Mouse (Mus musculus) naive thymus-derived CD4-positive, alpha-beta T cell, adult 2 months (primary cell): ENCODE results near the gene Ghrl.
"Not testable (repeated sequence)": the region's sequence is repeated elsewhere in the genome, so short reads cannot be mapped to it uniquely, and the experiment has no call there.

Experiments
- DNase-seq: peaks from one replicate; pipeline ENCODE4 v3.0.0-alpha.2; 2011; ENCODE audit warnings: low read depth

The Ghrl gene

DNA sequence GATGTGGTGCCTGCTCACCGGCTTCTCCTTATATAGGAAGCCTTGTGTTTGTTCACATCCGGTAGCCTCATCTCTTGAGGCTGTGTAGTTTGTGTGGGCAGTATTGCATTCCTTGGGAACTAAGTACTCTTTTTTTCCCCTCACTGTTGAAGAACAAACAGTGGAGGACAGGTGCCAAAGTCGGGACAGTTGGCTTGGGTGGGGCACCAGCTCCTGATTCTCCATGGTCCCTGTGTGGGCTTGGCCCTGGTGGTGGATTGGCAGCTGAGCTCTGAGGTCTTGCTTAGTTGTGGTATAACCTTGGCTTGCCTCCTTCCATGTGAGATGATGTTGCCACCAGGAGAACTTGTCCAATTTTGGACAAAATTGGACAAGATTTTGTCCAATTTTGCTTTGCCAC, at the start of gene Ghrl:
Gene Ghrl (minus strand): TSS at position 3 of the 400 bp plus-strand sequence.
- DNase-seq = no peak

DNA sequence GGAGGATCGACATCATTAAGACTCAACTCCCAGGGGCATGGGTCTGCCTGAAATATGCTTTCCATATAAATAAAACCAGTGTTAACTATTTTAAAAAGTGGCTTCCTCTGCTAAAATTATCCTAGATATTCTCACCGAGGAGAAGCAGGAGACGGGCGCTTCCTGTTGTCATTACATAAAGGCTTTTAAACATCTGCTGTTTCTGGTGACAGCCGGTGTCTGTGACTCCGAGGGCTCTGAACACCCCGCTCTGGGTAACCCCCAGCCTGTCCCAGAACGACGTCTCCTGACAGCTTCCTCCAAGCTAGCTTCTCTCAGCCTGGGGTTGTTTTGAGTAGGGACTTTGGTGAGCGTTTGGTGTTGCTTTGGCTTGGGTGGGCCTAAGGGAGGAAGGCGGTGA, 49.1 kb upstream of the Ghrl start:
- DNase-seq = no peak

DNA sequence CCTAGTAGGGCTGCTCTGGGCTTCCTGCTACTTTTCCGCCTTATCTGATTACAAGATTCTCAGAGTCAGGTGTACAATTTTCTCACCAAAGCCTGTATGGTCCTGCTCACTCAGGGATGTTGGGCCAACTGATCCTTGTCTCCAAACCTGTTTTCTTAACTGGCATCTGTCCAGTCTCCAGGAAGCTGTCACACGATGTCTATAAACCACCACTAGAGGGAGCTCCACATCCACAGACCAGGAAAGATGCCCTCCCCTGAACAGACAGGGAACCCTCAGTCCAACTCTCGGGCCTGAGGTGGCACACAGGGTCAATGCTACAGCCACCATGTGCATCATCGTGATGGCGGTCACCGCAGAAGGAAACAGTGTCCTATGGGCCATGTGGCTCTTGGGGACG, 42.0 kb upstream of the Ghrl start:
- DNase-seq = peak; percentile 75

DNA sequence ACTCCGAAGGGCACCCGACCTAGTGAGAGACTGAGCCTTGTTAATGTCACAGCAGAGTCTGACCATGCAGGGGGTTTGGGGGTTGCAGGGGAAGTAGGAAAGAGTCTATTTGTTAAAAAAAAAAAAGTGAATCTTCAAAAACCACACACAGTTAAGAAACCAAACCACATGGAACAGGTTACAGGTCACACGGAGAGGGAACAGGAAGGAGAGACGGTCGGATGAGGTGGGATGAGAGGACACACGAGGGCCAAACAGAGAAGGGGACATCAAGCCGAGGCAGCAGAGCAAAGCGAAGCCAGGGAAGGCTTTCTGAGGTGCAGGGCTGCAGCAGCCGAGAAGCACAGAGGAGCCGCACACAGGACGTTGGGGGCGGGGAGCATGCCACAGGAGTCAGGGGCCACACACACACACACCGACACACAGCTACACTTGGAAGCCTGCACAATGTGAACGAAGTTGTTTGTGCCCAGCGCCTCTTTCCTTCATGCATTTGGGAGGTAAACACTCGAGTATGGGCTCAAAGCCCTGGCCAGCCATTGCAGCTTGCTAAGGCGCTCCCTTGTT, 29.5 kb upstream of the Ghrl start:
- peak; percentile 43 for DNase-seq

- DNase-seq = peak; percentile 27
These were observed 28.7 kb upstream of the Ghrl start for GRCm38 (mm10) chr6:113748351-113748750.

GRCm38 (mm10) chr6:113747284-113747683, 27.6 kb upstream of the Ghrl start:
- no peak for DNase-seq

DNA sequence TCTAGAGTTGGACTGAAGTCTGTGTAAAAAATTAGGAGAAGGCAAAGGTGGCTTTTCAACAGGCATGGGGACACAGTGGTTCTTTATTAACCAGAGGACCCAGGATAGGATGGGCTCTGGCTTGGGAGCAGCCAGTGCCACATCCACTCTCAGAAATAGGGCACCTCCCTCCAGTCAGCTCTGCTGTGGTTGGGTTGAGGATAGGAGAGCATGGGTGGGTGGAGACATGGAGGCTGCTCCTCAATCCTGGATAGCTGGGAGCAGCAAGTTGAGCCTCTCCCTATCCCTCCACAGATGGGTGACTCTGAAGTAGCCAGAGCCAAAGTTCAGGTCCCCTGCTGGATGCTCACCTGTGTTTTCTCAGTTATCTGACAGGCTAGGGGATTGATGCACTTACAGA, 25.4 kb upstream of the Ghrl start:
- DNase-seq = no peak

GRCm38 (mm10) chr6:113743111-113743510, 23.4 kb upstream of the Ghrl start:
- DNase-seq = no peak

DNA sequence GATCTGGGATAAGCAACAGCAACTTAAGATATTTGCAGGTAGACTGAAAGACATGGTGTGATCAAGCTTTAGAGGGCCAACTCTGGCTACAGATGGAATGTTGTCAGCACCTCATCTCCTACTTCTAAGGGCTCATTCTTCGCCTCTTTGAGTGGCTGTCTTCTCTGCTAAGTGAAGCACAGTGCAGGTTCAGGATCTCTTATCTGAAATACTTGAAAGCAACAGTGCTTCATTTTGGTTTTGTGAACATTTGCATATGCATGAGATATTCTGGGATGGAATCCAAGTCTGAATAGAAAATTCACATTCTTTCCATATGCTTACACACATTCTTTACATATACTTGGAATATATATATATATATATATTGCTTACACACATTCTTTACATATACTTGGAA, 22.6 kb upstream of the Ghrl start:
- no peak for DNase-seq

DNA sequence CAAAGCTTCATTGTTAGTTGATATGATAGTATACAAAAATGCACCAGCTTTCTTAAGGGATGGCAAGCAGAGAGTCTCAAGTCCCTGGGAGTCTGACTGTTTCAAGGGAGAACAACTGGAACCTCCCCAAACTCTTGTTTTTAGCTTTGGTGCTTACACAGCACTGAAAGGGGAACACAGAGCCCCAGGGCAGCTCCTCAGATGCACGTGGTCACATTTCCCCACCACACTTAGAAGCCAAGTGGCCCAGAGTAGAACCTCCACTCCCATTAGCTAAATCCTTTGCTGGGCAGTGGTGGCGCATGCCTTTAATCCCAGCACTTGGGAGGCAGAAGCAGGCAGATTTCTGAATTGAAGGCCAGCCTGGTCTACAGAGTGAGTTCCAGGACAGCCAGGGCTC, 21.7 kb upstream of the Ghrl start:
- no peak for DNase-seq

DNA sequence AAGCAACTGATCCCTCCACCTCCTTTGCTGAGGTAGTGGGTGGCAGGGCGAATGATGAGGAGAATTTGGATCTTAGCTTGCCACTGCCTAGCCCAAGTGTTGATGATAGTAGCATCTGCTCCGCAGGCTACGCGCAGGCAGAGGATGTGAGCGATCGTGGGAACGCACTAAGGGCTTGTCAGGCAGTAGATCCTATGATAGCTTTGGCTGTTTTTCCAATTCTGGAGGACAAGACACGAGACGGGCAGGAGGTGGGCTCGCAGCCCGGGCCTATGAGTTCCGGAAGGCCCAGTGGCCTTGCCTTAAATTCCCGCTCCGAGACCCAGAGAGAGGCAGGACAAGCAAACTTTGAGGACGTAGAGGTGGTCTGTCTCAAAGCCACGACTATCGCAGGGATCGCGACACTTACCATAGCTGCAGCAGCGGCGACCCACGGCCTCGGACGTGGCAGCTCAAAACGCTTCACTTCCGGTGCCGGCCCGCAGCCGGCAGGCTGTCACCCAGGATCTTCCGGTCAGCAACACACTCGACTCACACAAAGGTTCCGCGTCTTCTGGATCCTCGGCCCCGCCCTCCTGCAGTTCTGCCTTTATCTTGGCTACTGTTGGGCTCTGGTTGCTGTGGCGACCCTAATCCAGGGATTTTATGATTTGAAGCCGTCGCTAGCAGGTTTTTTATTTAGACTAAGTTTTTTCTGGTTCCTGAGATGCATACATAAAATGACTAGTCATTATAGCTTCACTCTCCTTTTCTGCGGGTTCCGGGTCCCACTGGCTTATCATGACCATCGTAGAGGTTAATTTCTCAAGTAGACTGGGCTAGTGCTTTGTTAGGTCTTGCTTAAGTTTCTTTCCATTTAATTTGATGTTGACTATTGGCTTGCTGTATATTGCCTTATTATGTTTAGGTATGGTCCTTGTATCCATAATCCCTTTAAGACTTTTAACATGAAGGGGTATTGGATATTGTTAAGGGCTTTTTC, 20.8 kb upstream of the Ghrl start, which contains the start of gene Sec13:
Gene Sec13 (minus strand): TSS at position 508 of the 982 bp plus-strand sequence.
- DNase-seq = peak; percentile 92

GRCm38 (mm10) chr6:113737318-113738046, 17.8 kb upstream of the Ghrl start:
- DNase-seq = no peak

DNA sequence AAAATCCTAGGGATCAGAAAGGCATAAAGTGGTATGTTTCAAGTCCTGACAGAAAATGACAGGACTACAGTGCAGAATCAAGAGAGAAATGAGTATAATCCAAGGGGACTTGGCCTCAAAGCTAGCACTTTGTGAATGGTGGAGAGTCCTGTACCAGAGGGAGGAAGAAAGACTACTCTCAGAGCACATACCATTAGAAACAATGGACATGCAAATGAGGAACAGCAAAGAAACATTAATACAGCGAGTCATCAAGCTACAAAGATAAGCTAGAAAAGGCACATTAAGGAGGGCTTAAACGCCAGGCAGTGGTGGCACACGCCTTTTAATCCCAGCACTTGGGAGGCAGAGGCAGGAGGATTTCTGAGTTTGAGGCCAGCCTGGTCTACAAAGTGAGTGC, 11.6 kb upstream of the Ghrl start:
- DNase-seq = no peak

DNA sequence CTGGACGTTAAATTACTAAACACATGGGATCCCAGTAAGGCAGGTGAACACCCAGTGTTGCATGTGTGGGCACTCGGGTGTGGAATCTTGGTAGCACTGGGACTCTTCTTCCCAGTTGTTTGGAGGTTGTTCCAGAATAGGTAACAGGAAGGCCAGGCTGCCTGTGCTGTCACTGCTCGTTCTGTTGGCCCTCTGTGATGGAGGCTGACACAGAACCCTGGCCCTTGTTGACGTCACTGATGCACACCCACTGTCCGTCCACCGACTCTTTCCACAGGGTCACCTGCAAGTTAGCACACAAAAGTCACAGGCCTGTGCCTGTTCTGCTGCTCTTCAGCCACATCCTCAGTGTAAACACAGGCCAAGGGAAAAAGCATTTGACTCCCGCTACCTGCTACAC, 8.5 kb upstream of the Ghrl start:
- no peak for DNase-seq

- DNase-seq = no peak
These were observed 1.4 kb upstream of the Ghrl start for GRCm38 (mm10) chr6:113721061-113721460.

GRCm38 (mm10) chr6:113717541-113717940, 2.1 kb downstream of the Ghrl start:
- no peak for DNase-seq

GRCm38 (mm10) chr6:113714797-113715196, 4.9 kb downstream of the Ghrl start:
- DNase-seq = no peak

DNA sequence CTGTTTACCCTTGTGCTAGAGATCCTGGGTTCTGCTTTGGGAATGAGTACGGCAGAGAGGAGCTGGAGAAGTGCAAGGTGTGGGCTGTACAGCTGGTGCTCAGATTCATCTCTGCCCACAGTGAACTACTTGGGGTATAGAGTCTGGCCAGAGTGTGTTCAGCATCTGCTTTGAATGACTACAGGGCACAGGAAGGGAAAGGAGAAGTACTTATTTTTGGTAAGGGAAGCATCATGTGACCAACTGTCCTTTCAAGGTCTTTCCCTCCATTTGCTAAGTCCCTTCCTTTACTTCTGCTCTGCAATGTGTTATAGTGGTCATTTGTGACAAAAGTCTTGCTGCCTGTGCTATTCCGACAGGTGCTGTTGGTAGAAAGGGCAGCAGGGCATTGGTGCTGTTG, 5.4 kb downstream of the Ghrl start:
- no peak for DNase-seq

GRCm38 (mm10) chr6:113713389-113713788, 6.3 kb downstream of the Ghrl start:
- DNase-seq = not testable (repeated sequence)

DNA sequence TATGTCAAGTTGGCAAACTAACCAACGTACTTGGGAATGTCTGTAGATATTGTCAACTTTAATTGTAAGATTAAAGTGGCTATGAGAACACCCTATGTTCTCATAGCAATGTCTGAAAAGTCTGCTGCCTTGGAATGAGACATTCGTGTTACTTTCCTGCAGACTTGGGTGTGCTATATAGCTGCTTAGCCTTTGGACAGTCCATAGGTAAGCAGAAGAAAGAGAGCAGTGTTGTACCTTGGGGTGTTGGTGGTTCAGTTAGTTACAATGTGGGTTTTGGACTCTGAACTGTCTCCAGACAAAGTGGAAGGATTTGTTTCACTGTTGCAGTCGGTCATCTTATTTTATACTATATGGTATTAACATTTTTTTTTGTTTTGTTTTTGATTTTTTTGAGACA, 7.0 kb downstream of the Ghrl start:
- no peak for DNase-seq

- DNase-seq = peak; percentile 56
These were observed 22.2 kb downstream of the Ghrl start for GRCm38 (mm10) chr6:113697222-113698205.
